Mouse (Mus musculus) kidney, postnatal 14 days (tissue): ENCODE data around the gene Cdc16.
"Not testable (repeated sequence)": the region's sequence is repeated elsewhere in the genome, so short reads cannot be mapped to it uniquely, and the experiment has no call there.

Experiments used
- DNase-seq: peaks from one replicate; pipeline ENCODE4 v3.0.0; 2022; ENCODE audit warnings: mixed read lengths

Cdc16 gene

DNA sequence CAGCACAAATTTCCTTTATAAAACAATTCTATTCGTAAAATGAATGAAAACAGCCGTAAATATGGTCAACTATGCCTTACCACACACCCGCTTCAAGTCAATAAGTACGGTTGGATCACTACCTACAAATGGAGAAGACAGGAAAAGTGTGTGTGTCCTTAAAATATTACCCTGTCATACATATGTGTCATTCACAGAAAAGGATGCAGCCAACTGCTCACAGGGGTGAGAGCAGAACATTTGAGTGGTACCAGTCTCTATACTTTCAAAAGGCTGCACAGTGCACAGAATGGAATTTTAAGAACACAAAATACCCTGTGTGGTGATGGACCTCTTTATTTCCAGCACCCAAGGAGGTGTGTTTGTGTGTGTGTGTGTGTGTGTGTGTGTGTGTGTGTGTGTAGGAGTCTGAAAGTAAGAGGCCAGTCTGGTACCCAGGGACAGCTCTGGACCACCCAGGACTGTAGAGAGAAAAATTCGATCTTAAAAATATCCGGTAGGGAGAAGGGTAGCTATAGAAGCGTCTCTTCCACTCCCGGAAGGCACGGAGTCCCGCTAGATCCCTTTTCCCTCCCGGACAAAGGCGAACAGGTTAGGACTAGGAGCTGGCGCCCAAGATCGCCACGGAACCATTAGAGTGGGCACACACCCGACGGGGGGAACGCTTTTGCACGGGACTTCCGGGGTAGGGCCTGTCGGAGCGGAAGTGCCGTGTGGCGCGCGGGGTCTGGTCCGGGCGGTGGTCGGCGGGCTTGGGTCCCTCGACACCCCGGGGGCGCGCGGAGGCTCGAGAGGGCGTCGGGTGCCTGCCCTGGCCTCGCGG is at the start of gene Cdc16:
Gene Cdc16, plus strand, starts transcription at position 695 of the 823 bp plus-strand sequence.
- DNase-seq = peak; percentile 92

GRCm38 (mm10) chr8:13708514-13708913 is 49.0 kb upstream of the Cdc16 start:
- DNase-seq = no peak

DNA sequence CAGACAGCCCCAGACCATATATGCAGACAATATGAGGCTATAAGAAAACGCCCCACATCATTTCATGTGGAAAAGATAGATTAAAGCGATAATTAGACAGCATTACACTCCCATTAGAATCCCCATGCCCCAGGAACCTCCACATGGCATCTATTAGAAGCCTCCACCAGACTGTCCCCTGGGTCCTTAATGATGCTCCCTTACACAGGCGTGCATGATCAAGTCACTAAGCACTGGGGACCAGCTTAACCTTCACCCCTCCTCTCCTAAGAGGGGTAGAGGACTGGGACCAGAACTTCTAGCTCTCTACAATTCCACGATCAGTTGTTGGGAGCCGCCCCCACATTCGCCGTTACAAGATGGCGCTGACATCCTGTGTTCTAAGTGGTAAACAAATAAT is 38.5 kb upstream of the Cdc16 start:
- no peak for DNase-seq

GRCm38 (mm10) chr8:13725722-13726121 is 31.8 kb upstream of the Cdc16 start:
- DNase-seq = peak; percentile 54

DNA sequence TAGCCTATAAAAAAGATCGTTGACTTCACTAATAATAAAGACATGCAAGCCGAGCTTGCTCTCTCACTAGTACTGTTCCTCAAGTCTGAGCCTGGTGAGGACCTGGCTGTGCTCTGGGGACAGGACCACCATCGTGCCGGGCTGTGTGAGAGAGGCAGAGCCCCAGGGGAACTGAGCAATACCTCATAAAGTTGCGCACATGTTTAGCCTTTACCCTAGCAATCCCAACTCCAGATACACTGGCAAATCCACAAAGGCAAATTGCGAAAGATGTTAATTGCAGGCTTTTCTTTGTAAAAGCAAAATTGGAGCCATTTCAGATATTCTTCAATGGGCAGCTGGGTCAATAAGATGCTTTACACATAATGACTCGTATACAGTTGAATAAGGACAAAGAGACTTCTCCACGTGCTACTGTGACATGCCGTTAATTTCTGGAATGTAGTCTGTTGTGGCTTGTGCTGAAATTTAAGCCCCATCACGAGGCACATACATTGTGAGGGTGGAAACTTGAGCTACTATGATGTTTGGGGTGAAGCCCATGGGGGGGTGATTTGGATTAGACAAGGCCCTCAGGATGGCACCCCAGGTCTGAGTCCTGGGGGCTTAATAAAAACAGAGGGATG is 29.9 kb upstream of the Cdc16 start:
- DNase-seq = no peak

DNA sequence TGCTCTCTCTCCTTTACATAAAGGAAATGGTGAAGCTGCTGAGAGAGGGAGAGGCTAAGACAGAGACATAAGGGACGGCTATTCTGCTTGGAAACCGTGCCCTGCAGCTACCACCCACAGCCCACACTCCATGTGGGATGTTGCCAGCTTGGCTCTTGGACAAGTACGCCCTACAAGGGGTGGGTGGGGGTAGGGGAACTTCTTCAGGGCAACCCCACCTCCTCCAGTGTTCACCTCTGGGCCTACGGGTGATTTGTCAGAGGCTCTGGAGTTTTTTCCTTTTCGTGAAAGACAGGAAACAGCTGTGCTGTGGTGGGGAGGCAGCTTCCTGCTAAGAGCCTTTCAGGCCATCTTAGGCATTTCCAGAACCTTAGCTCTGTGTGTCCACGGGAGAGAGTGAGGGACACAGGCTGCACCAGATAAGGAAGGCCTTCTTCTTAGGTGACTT is 17.1 kb upstream of the Cdc16 start:
- peak; percentile 69 for DNase-seq

DNA sequence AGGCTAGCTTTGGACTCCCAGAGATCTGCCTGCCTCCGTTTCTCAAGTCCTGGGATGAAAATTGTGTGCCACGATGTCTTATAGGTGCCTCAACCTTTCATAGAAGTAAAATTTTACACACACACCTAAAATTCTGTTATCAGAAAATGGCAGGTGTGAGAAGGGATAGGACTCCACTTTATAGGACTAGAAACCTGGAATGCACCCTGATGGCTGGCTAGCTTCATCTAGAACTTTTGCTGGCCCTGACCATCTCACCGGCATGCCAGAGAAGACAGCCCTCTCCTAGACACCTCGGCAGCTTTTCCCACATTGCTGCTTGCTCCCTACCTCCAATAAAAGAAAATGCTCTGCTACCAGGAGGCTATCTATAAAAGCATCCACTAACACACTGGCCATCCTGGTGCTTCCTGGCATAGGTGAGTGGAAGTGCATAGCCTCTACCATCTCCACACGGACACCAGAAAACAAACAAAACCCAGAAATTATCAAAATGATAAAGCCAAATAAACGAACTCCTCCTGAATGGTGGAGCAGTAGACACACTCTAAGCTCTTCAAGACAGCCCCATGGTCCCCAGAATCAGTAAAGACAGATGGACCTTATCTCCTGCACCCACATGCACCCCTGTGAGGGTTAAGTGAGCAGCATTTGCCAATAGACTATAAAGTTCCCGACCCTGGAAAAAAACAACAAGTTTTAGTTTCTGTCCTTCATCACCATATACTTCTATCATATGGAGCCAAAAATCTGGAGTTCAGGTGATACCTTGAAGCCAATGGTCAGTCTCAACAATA is 16.5 kb upstream of the Cdc16 start:
- DNase-seq = no peak

GRCm38 (mm10) chr8:13746212-13746611 is 11.3 kb upstream of the Cdc16 start:
- not testable (repeated sequence) for DNase-seq

GRCm38 (mm10) chr8:13747626-13748025 is 9.8 kb upstream of the Cdc16 start:
- DNase-seq = no peak

DNA sequence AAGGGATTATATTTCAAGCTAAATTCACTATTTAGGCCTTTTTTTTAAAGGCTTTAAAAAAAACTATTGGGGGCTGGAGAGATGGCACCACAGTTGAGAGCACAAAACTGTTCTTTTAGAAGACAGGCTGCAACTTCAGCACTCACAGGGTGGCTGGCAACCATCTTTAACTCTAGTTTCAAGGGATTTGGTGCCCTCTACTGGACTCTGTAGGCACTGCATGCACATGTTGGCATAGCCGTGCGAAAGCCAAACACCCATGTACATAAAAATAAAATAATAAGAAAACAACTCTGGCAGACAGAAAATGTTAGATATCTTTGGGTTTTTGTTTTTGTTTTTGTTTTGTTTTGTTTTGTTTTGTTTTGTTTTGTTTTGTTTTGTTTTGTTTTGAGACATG is 3.8 kb upstream of the Cdc16 start:
- peak; percentile 80 for DNase-seq

GRCm38 (mm10) chr8:13756480-13756879 is 996 bp upstream of the Cdc16 start:
- no peak for DNase-seq

GRCm38 (mm10) chr8:13757805-13758727 is 590 bp downstream of the Cdc16 start:
- peak; percentile 60 for DNase-seq

GRCm38 (mm10) chr8:13769206-13769605 is 11.7 kb downstream of the Cdc16 start:
- no peak for DNase-seq

DNA sequence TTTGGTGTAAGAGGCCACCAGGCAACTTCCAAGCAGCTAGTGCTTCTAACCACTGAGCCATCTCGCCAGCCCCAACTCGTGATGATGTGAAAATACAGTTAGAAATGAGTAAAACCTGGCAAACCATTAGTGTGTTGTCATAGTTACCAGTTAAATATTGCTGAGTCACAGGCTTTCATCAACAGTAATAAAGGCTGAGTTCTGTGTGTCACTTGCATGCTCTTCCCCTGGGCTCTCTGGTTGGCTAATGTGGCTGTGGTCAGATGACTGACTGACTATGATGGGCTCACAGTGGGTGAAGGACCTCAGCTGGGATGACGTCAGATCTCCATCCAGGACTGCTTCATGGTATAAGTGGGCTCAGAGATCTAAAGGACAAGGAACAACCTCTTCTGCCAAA is 23.1 kb downstream of the Cdc16 start:
- no peak for DNase-seq

DNA sequence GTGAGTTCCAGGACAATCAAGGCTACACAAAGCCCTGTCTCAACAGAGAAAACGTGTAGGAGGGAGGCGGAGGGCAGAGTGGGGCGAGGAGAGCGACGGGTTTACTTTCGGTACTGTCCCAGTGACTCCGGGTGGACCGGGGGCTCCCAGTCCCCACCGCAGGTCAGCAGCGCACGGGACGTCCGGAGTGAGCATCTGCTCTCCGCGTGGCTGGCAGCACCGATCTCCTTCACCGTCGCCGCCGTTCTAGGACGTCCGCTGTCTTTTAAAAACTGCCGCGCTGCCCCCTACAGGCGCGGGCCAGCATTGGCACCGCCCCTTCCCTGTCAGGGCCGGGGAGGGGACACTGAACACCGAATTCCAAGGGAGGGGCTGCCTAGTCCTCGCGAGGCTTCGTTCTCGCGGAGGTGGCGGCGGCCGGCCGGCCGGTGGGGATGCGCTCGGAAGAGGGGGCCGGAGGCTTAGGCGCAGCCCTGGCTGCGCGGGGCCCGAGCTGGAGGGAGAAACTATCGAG is 27.8 kb downstream of the Cdc16 start, which contains the start of gene Upf3a:
Gene Upf3a, plus strand, starts transcription at position 366 of the 514 bp plus-strand sequence.
- DNase-seq = peak; percentile 94

DNA sequence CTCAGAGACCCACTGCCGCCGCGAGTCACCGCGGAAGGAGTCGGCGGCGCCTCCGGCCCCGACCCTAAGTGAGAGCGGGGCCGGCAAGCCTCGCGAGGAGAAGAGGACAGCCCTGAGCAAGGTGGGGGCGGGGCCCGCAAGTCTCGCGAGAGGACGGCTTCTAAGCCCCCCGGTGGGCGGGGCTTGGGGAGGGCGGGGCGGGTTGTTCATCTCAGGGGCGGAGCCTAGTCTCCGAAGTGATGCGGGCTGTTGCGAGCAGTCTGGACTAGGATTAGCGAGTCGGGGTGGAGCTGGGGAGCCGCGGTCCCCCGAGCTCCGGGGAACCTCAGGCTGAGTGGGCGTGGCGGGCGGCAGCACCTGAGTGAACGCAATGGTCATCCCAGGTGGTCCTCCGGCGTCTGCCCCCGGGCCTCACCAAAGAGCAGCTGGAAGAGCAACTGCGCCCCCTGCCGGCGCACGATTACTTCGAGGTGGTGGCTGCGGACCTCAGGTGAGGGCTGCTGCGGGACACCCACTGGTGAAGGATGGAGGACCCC is 28.4 kb downstream of the Cdc16 start:
- peak; percentile 98 for DNase-seq

GRCm38 (mm10) chr8:13789606-13790005 is 32.1 kb downstream of the Cdc16 start:
- DNase-seq = no peak

DNA sequence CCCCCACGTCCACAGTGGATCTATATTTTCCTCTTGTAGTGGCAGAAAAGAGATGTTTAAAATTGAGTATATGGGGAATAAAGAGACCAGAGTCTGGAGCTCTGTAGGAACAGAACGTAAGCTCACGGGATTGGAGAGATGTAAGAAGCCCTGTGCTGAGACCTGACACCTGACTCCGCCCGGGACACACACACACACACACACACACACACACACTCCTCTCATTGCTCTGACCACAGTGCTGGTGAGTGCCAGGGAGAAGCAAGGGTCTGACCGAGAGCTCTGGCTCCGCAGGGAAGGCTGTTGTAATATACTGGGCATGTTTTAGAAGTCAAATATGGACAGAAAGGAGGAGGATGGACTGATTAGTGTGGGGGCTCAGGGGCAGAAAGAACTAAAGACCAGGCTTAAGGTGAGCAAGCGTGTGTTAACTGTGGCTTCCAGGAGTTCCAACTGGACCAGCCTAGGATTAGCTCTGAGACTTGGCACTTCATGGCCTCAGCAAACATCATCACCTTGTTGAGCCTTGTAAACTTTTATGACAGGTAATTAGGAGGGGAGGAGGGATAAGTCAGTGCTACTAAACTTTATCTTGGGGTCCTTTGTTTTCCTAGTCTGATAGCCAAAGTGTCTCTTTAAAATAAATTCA is 35.7 kb downstream of the Cdc16 start:
- no peak for DNase-seq

DNA sequence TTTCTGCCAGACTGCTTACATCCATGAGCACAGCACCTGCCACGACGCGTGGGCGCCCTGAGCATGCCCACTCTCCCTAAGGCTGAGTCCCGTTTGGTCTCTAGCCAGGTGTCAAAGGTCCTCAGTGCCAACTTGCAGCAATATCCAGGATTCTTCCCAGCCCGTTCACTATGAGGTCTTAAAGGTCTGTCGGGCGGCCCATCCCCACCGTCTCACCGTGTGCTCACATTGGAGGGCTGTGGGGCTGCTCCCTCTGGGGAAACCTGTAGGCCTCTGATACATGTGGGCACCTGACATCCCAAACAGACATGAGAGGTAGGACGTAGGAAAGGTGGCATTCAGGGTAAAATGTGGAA is 36.2 kb downstream of the Cdc16 start:
- DNase-seq = no peak

DNA sequence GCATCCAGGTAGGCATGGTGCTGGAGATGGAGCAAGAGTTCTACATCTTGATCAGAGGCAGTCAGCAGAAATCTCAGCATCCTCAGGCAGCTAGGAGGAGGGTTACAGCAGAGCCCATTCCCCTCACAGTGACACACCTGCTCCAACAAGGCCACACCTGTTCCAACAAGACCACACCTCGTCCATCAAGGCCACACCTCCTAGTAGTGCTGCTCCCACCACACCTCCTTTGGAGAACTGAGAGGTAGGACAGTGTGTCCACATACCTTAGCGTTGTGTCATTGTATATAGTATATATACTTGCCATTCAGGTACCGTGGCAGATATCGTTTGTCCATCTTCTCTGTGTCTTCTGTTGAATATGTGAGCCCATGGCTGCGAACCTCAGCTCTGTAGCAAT is 40.2 kb downstream of the Cdc16 start:
- DNase-seq = no peak

GRCm38 (mm10) chr8:13799566-13799965 is 42.1 kb downstream of the Cdc16 start:
- no peak for DNase-seq
